Mouse (Mus musculus) T-cell, adult 2 months (primary cell): ENCODE data around the gene Faf1.

Experiments
- DNase-seq: peaks from one replicate; pipeline ENCODE4 v3.0.0; 2022; ENCODE audit warnings: low spot score

Gene Faf1

DNA sequence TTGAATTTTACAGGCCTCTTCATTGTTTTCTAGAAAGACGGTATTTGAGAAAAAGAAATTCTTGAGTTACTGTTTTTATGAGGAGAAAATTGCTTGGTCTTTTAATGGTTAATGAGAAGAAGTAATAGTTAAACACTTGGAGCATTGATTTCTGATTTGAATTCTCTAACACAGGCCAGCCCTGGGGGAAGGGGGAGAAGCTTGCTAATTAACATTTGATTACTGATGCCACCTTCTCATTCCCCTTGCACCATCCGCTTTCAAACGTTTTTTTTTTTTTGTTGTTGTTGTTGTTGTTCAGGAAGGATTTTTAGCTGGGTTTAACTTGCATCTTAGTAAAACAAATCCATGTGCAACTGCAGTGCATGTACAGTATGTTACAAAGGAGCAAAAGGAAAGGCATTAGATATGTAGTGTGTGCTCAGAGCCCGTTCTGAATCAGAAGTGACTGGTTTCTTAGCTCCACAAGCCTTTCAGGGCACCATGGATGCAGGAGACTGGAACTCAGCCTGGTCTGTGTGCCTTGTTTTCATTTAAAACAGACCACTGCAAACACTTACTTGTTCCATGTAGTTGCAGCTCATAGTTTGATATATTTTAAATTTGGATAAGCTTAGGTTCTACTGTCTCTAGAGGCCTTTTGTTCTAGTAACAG, 113.1 kb downstream of the Faf1 start:
- no peak for DNase-seq

DNA sequence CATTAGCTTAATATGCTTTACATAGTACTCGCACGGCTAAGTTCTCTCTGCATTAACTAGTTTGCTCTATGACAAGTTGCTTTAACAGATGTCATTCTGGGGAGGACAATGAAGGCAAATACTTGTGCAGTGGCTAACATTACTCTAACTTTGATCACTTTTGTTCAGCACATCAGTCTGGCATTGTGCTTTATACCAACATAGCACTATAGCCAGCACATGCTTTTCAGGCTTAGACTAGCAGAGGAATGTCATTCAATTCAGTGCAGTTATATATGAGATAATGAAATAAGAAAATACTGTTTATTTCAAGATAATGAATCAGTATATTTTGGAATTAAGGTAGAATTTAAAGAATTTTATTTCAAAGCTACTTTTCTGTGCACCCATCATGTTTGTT, 115.9 kb downstream of the Faf1 start:
- DNase-seq = no peak

DNA sequence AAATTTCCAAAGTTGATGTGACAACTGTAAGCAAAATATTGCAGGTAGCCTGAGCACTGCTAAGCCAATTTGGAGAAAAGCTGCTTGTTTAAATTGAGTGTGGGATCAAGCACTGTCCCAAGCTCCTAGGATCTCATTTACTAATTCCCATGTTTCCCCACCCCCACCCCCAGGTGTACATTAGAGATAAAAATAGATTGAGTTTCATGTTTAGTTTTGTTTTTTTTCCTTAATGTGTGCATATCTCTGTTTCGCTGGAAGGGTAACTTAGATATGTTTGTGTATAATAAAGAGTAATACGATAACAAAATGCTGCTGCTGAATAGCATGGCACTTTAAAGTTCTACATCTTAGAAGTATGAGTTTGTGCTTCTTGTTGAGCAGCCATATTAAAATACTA, 116.7 kb downstream of the Faf1 start:
- DNase-seq = no peak

DNA sequence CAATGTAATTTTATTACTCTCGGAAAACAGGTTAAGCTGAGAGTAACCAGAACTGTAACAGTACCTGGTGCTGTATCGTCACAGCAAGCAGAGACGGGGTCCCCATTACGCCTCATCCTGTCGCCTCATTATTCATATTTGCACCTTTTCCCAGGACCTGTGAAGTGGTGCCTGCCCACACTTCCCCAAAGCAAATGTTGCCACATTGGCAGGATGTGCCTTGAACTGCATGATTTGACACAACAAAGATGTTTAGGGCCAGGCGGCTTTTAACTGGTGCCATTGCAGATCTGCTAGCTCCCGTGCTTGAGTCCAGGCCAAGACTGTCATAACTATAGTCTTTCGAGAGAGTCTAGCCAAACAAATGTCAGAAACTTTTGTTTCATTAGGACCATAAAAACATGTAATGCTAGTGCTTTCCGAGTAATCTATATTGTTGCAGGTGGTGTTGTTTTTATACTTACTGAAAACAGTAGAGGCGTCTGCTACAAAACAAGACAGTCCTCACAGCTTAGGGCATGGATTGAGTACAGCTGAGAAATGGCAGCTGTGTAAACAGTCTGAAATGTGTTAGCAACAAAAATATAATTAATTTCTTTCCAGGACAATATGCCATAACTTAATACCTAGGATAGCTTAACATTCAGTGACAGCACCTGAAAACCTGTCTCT, 121.3 kb downstream of the Faf1 start:
- DNase-seq = no peak

DNA sequence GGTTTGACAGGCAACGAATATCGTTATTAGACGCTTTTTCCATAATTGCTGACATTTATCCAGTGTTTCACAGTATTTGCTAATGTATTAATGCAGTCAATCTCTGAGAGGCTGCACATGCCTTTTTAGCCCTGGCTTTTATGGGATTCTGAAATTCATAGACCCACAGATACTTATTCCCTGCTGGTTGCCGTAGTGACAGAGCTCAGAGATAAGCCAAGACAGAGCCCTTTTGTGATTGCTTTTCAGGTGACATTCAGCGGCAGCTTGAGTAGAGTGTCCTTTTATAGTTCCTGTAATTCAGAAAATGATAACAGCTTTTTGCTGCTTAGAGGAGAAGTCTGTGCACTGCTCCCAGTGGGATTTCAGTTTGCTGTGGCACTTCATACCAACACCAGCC, 130.0 kb downstream of the Faf1 start:
- DNase-seq = no peak

DNA sequence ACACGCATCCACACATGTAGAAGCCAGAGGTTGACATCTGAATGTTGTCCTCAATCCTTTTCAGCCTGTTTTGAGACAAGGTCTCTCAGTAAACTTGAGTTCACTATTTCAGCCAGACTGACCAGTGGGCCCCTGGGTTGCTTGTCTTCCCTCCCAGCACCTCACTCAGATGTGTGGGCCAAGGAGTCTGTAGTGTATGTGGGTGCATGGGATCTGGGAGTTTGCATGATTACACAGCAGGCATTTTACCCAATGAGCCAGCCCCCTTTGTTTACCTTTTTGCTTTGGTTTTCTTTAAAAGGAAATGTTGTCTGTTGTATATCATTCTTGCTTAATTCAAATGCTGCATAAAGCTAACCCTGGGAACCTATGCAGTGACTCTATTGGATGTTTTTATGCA, 138.8 kb downstream of the Faf1 start:
- DNase-seq = no peak

DNA sequence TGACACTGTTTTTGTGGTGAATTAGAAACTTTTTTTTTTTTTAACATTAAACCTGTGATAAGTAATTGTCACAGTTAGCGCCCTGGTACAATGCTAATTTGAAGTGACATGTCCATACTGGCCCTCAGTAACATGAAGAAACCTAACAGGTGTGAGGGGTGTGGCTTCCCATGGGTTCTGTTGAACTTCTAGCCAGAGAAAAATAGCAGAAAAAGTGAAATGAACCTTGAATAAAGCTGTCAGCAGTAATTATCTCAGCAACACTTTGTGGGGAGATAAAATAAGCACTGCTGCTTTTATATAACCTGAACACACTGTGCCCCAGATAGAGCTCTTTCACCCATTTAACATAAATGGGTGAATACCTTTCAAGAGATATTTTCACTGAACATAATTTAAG, 139.2 kb downstream of the Faf1 start:
- DNase-seq = no peak

DNA sequence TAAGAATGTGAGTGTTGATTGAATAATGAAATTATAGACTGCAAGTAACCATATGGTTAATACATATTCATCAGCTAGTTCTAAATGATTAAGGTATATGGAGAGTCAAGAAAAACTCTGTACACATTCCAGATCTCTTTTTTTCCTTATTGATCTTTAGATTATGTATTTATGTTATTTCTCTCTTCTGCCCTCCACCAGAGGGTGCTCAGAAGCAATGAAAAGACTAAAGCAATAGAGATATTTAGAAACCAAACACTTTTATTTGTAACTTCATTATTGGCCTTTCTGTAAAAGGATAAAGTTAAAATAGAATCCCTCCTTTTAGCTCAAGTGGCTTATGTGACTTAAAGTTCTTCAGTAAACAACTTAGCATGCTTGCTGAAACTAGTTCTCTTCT, 143.1 kb downstream of the Faf1 start:
- no peak for DNase-seq

DNA sequence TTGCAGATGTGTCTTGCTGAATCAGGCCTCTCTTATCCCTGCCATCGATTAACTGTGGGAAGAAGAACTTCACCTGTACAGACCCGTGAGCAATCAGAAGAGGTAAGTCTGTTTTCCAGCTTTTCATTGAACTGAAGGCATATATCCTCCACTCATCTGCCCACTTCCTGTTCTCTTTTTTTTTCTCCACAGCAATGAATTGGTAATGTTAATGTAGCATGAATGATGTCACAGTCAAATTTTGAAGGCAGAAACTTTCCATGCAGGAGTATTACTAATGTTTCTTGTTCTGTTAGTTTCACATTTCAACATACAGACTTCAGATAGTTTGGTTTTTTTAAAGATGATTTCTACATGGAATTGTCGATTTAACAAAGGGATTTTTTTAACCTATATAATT, 153.4 kb downstream of the Faf1 start:
- no peak for DNase-seq

DNA sequence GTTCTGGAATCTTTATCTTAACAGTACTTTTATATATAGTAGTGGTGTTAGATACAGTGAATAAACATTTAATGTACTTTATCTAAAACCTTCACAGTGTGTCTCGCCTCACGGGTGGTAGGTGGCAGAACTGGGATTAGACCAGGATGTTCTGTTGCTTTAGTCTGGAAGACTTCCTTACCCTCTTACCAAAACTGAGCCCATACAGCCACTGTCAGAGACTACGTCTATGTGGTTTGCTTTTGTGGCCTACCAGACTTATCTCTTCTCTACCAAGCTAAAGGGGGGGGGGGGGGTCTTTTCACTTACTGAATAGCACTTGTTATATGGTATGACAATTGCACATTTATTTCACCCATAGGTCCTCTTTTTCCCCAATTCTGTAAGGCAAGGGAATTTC, 181.5 kb downstream of the Faf1 start:
- no peak for DNase-seq

DNA sequence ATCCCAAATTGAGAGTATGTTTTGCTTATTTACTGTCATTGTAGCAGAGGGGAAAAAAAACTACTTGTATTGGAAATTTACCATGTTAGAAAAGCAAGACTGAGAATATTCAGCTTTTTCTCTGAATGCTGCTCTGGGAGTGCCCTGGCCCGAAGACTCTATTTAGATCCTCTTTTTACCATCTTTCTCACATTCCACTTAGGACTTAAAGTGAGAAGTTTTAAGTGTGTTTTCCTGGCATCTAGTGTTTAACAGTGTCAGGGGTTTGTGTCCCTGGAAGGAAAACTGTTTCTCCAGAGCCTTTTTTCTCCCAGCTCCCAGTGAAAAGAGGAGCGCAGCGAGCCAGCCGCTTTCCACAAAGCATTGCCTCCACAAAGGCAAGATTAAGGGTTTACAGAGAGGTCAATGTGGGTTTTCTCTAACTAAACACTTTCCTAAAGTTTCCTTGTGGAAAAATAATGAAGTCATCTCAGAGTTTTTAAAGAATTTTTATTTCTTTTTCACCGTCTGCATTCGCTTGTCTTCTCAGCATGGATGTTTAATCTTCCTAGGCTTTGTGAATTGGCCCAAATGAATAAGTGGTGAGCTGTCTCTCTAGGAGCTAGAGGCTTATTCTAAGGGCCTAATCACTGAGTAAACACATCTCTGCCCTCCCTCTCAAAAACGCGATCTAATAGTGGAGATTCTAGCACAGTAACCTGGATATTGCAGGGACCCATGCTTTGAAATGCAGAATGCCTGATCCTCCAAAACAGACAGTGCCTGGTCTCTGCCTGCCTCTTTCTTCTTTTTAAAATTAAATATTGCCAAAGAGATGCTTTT, 182.4 kb downstream of the Faf1 start:
- no peak for DNase-seq

DNA sequence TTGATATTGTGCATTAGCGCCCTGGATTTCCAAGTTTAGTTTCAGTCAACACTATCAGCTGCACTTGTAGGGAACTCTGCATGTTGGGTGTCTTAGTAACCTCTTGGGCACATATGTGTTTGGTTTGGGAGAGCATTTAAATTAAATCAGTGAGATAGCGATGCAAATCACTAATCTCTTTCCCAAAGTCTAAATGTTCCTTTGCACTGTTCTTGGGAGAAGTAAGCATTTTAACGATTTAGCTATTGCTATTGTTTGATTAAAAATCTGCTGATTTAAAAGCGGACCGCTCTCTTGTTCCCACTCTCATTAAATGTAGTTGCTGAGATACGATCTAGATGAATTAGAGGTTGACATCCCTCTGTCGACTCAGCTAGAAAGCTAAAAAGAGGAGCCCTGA, 183.0 kb downstream of the Faf1 start:
- DNase-seq = no peak

DNA sequence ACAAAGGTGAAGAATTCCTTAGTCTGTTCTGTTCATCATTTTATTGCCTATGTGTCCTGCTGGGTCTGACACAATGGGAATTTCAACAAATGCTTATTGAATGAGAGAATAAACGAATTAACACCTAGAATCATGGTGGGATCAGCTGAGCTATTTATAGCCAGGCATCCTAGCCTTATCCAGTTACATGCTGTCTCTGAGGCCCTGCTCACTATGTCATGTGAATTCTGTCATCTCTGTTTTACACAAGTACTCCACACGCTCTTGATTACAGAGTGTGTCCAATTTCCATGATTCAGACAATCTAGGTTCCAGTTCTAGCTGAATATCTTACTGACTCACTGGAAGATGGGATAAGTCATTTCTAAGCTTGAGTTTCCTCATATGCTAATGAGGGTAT, 183.9 kb downstream of the Faf1 start:
- no peak for DNase-seq

DNA sequence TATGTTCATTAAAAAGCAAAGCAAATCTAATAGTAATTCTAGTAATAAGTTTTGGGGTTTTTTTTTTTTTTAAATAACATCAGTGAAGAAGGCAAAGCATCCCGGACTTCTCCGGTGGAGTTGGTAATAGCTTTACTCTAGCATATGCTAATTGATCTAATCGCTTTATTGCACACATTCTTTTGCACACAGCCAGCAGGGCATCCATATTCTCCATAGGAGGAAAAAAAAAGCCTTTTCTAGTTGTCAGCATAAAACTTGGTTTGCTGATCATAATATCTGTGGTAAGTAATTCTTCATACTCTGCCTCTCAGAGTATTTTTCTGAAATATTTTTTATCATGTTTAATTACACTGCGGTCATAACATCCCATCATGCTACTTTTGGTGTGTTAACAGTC, 185.9 kb downstream of the Faf1 start:
- no peak for DNase-seq

DNA sequence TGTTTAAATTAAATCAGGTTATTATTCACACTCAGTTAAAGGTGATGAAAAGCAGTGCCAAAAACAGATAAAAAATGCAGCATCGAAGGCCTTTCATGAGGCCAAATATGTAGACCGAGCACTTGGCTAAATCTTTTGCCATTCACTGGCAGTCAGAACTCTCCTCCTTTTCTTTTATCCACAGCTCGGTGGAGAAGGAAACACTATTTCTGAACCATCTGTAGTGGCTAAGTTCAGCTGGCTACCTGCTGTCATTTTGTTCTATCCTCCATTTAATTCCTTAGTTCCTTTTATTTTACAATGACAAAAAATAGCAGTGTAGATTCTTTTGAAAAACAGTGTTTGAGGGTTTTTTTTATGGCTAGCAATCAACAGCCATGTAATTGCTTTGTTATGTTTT, 186.6 kb downstream of the Faf1 start:
- no peak for DNase-seq

DNA sequence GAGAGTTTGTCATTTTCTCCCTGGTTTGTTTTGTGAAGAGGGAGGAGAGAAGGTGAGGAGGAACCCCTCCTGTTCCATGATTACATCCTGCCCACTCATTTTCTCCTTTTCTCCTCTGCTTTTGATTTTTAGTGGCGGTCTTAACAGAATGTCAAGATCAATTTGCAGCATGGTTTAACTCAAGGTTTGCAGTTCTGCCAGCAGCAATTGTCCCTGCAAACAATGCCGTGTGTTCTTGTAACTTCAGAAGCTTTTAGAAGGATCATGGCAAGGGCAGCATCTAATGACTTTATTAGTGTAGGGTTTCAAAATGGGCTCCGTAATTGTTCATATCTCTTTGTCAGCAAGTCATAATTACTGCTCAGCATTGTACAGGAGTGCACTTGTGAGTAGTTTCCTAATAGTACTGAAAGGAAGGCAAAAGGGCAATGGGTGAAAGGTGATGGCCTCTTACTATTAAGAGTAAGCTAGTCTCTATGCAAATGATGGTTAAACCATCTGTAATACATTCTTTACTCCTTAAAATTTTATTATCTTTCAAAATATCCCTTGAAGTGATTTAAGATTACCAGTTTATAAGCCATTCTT, 192.6 kb downstream of the Faf1 start:
- DNase-seq = no peak

DNA sequence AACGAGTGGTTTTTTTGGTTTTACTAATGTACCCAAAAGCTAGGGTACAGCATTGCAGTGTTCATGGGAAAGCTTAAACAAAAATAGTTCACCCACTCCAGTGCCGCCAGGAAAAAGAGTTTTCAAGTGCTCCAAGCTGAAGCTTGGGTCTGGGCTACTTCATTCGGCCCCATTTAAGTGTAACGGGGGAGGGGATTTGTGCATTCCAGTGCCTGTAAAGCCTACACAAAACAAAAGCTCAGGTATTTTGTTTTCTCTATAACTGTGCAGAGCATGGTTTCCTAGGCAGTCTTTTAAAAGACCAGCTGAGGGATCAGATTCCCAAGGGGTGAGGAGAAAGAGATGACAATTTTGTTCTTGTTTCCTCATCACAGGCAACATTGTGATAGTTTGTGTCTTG, 207.9 kb downstream of the Faf1 start:
- DNase-seq = no peak

DNA sequence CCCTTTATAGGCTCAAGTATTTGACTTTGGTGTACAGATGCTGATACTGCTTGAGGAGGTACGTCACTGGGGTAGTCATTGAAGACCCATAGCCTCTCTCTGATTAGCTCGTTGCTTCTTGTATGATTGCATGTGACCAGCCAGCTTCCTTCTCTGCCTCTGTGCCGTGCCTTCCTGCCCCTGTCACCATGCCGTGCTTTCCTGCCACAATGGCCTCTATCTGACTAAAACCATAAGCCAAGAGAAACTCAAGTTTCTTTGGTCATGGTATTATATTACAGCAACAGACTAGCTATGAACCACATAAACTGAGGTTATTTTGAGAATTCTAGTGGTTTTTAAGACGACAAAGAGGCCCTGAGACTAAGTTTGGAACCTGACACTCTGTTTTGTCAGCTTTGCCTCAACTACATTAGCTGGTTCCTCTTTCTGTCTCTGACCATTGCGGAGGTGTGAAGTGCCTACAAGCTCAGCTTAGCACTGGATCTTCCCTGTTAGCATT, 211.5 kb downstream of the Faf1 start:
- DNase-seq = no peak

DNA sequence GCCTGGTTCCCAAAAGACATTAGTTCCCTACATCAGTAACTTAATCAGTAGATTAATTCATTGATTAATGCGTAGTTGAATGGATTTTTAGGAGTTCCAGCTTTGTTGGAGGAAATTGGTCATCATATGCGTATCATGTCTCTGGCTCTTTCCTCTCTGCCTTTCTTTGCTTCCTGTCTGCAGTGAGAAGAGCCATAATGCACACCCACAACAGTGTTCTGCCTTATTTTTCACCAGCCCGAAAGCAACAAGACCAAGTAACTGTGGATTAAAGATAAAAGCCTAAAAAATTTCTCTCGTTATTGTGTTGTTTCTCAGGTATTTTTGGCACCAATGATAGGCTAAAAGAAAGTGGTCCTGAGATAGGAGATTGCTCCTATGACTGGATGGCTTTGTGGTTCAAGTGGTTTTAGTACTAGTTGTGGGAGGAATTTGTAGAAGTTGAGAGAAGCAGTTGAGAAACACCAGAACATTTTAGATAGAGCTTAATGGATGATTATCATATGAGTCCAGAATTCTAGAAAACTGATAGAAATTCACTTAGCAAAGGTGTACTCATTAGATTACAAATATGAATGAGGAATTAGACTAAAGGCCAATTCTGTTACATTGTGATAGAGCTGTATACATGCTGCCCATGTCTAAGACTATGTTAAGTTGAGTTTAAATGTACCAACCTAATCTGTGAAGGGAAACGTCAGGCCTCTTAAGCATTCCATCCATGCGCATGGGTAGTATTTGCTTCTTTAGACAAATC, 221.6 kb downstream of the Faf1 start:
- no peak for DNase-seq

DNA sequence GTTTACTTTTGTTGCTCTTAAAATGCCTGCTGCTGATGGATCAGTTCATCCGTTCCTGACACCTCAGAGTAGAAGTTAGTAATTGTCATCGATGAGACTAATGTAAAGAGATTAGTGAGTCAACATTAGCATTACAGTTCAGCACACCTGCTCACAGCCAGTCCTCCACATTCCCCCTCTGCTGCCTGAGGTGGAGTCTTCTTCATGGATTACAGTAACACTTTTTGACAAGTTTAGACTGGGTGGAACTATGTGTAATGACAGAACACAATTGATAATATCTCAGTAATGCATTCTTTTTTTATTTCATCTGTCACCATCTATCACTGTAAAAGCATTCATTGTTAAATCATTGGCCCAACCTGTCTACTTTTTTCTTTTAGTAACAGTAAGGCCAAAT, 224.7 kb downstream of the Faf1 start:
- no peak for DNase-seq

DNA sequence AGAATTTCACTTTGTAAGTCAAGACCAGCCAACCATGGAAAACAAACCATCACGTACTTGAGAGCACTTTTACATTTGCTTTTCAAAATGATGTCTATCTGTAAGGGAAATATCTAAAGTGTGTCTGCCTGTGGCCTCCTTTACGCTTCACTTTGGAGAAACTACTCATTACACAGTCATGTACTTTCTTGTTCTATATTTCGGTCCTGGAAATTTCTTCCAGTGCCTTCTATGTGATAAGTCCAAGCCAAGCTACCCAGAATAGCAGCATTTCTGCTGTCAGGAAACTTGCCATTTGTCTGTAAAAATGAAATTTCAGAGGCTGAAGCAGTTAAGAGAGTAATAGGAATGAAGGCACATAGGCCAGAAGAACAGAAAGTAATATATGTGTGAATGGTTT, 228.1 kb downstream of the Faf1 start:
- DNase-seq = no peak

DNA sequence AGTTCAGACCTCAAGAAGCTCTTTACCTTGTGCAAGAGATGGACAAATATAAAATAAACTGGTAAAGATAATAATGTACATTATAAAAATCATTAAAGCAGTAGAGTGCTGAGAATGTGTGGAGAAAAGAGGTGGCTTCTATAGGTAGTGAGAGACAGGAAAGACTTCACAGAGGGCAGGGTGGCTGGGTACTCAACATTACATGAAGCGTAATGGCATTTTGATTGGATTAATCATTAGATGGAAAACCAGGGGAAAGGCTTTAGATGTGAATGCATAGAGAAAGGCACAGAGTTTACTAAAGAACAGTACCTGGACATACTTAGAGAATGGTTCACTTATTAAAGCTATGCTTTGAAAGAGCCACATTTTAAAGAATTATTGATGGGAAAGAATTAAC, 252.7 kb downstream of the Faf1 start:
- no peak for DNase-seq
